Mouse (Mus musculus): ENCODE data around the gene Gm17304.

Gene Gm17304

GRCm38 (mm10) chr5:106623337-106623736, 14.4 kb downstream of the Gm17304 start:
- no peak for DNase-seq

GRCm38 (mm10) chr5:106628369-106629149, 19.7 kb downstream of the Gm17304 start:
- DNase-seq: no peak

- no peak for DNase-seq
Observed at GRCm38 (mm10) chr5:106636423-106636946, 27.6 kb downstream of the Gm17304 start.

- DNase-seq: no peak
Observed at GRCm38 (mm10) chr5:106639627-106640026, 30.7 kb downstream of the Gm17304 start.

GRCm38 (mm10) chr5:106640235-106640809, 31.4 kb downstream of the Gm17304 start:
- DNase-seq: no peak

- DNase-seq: no peak
Observed at GRCm38 (mm10) chr5:106641876-106642275, 33.0 kb downstream of the Gm17304 start.

- DNase-seq: no peak
Observed at GRCm38 (mm10) chr5:106643434-106643833, 34.5 kb downstream of the Gm17304 start.

- DNase-seq: no peak
Observed at GRCm38 (mm10) chr5:106649441-106649840, 40.5 kb downstream of the Gm17304 start.

- no peak for DNase-seq
Observed at GRCm38 (mm10) chr5:106649995-106650394, 41.1 kb downstream of the Gm17304 start.

- DNase-seq: no peak
Observed at GRCm38 (mm10) chr5:106652220-106652753, 43.4 kb downstream of the Gm17304 start.

- no peak for DNase-seq
Observed at GRCm38 (mm10) chr5:106652790-106653328, 44.0 kb downstream of the Gm17304 start.

Data from cerebellum, postnatal 36 days (tissue).